Mouse (Mus musculus): ENCODE data around the gene Klhl41. TPM values are rescaled to one million over a fixed set of nuclear protein-coding genes. Genes with fewer than 3 reads are reported as not detected.
"Not testable (repeated sequence)": the region's sequence is repeated elsewhere in the genome, so short reads cannot be mapped to it uniquely, and the experiment has no call there.

Klhl41 gene
- polyA plus RNA-seq, 1 experiment from 2014 or later, result 3.0 TPM

- H3K4me3 ChIP-seq, result no peak overlapping the region
- no peaks in the 10 kb centered on the region for H3K4me1 ChIP-seq
- no peak overlapping the region for H3K9ac ChIP-seq
- H3K36me3 ChIP-seq, result peaks cover 51% of the 10 kb centered on the region
- H3K27ac ChIP-seq, result no peak overlapping the region
- 98% methylated on average over 4 of the region's 4 CpGs for WGBS
- no peak overlapping the region for H3K4me2 ChIP-seq (replicated peaks)
- no peaks in the 10 kb centered on the region for H3K9me3 ChIP-seq
- no peak for ATAC-seq (ENCODE audit: low FRiP score, low read depth)
- H3K27me3 ChIP-seq (replicated peaks), result no peaks in the 10 kb centered on the region
Measured at GRCm38 (mm10) chr2:69659326-69659725, 10.6 kb upstream of the Klhl41 start.

- Histone ChIP-seq H3K9ac (no peak overlapping the region), H3K4me3 (no peak overlapping the region), H3K9me3 (no peaks in the 10 kb centered on the region), H3K27ac (no peak overlapping the region), H3K36me3 (peaks cover 34% of the 10 kb centered on the region), H3K4me2 (replicated peaks) (no peak overlapping the region), H3K4me1 (no peaks in the 10 kb centered on the region), H3K27me3 (replicated peaks) (no peaks in the 10 kb centered on the region)
- 91% methylated on average over 13 of the region's 13 CpGs for WGBS
- no peak for ATAC-seq (ENCODE audit: low FRiP score, low read depth)
Measured at GRCm38 (mm10) chr2:69663827-69664476, 6.0 kb upstream of the Klhl41 start.

- no peak for ATAC-seq (ENCODE audit: low FRiP score, low read depth)
- Histone ChIP-seq H3K27me3 (replicated peaks) (no peaks in the 10 kb centered on the region), H3K36me3 (peaks cover 21% of the 10 kb centered on the region), H3K4me1 (no peaks in the 10 kb centered on the region), H3K9me3 (no peaks in the 10 kb centered on the region), H3K4me2 (replicated peaks) (no peak overlapping the region), H3K27ac (no peak overlapping the region), H3K9ac (no peak overlapping the region), H3K4me3 (no peak overlapping the region)
- WGBS, result 94% methylated on average over 4 of the region's 4 CpGs
Measured at GRCm38 (mm10) chr2:69667656-69668055, 2.3 kb upstream of the Klhl41 start.

- WGBS, result 67% methylated on average over 6 of the region's 6 CpGs
- Histone ChIP-seq H3K9me3 (no peaks in the 10 kb centered on the region), H3K27ac (no peak overlapping the region), H3K4me2 (replicated peaks) (no peak overlapping the region), H3K4me1 (no peaks in the 10 kb centered on the region), H3K27me3 (replicated peaks) (no peaks in the 10 kb centered on the region), H3K36me3 (peaks cover 16% of the 10 kb centered on the region), H3K4me3 (no peak overlapping the region), H3K9ac (no peak overlapping the region)
- ATAC-seq (ENCODE audit: low FRiP score, low read depth), result no peak
Measured at GRCm38 (mm10) chr2:69668414-69668813, 1.5 kb upstream of the Klhl41 start.

GRCm38 (mm10) chr2:69673723-69674122, 3.8 kb downstream of the Klhl41 start:
- H3K27ac ChIP-seq, result no peak overlapping the region
- H3K4me1 ChIP-seq, result no peaks in the 10 kb centered on the region
- no peak overlapping the region for H3K4me2 ChIP-seq (replicated peaks)
- no peak for ATAC-seq (ENCODE audit: low FRiP score, low read depth)
- no peak overlapping the region for H3K4me3 ChIP-seq
- H3K9me3 ChIP-seq, result no peaks in the 10 kb centered on the region
- H3K27me3 ChIP-seq (replicated peaks), result no peaks in the 10 kb centered on the region
- WGBS, result 79% methylated on average over 5 of the region's 5 CpGs
- H3K9ac ChIP-seq, result no peak overlapping the region
- H3K36me3 ChIP-seq, result no peaks in the 10 kb centered on the region

GRCm38 (mm10) chr2:69675266-69675665, 5.3 kb downstream of the Klhl41 start:
- no peaks in the 10 kb centered on the region for H3K4me1 ChIP-seq
- no peak overlapping the region for H3K27ac ChIP-seq
- H3K36me3 ChIP-seq, result 0 out of 2 replicates have a peak, but pooled peaks cover 3% of the 10 kb centered on the region
- no peak overlapping the region for H3K4me2 ChIP-seq (replicated peaks)
- no peak overlapping the region for H3K4me3 ChIP-seq
- no peak for ATAC-seq (ENCODE audit: low FRiP score, low read depth)
- H3K9me3 ChIP-seq, result no peaks in the 10 kb centered on the region
- WGBS, result 76% methylated on average over 9 of the region's 9 CpGs
- no peaks in the 10 kb centered on the region for H3K27me3 ChIP-seq (replicated peaks)
- no peak overlapping the region for H3K9ac ChIP-seq

- H3K4me2 ChIP-seq (replicated peaks), result no peak overlapping the region
- WGBS, result 68% methylated on average over 2 of the region's 2 CpGs
- H3K27me3 ChIP-seq (replicated peaks), result no peaks in the 10 kb centered on the region
- ATAC-seq (ENCODE audit: low FRiP score, low read depth), result no peak
- H3K27ac ChIP-seq, result no peak overlapping the region
- H3K4me3 ChIP-seq, result no peak overlapping the region
- H3K36me3 ChIP-seq, result 0 out of 2 replicates have a peak, but pooled peaks cover 3% of the 10 kb centered on the region
- no peaks in the 10 kb centered on the region for H3K4me1 ChIP-seq
- H3K9me3 ChIP-seq, result no peaks in the 10 kb centered on the region
- no peak overlapping the region for H3K9ac ChIP-seq
Measured at GRCm38 (mm10) chr2:69676713-69677112, 6.8 kb downstream of the Klhl41 start.

GRCm38 (mm10) chr2:69677215-69677614, 7.3 kb downstream of the Klhl41 start:
- H3K27ac ChIP-seq; H3K4me1 ChIP-seq; H3K4me2 ChIP-seq (replicated peaks); H3K4me3 ChIP-seq; ATAC-seq (ENCODE audit: low FRiP score, low read depth); H3K27me3 ChIP-seq (replicated peaks); H3K9ac ChIP-seq; H3K9me3 ChIP-seq; H3K36me3 ChIP-seq: not testable (repeated sequence)
- WGBS, result 84% methylated on average over 2 of the region's 2 CpGs

GRCm38 (mm10) chr2:69679990-69680389, 10.1 kb downstream of the Klhl41 start:
- Histone ChIP-seq H3K27ac (no peak overlapping the region), H3K9ac (no peak overlapping the region), H3K4me1 (no peaks in the 10 kb centered on the region), H3K9me3 (no peaks in the 10 kb centered on the region), H3K27me3 (replicated peaks) (no peaks in the 10 kb centered on the region), H3K36me3 (0 out of 2 replicates have a peak, but pooled peaks cover 3% of the 10 kb centered on the region), H3K4me3 (no peak overlapping the region), H3K4me2 (replicated peaks) (no peak overlapping the region)
- 60% methylated on average over 6 of the region's 6 CpGs for WGBS
- ATAC-seq (ENCODE audit: low FRiP score, low read depth), result no peak

- H3K27ac ChIP-seq, result no peak overlapping the region
- H3K9me3 ChIP-seq, result no peaks in the 10 kb centered on the region
- H3K4me1 ChIP-seq, result no peaks in the 10 kb centered on the region
- peaks cover 15% of the 10 kb centered on the region for H3K36me3 ChIP-seq
- no peak overlapping the region for H3K4me2 ChIP-seq (replicated peaks)
- no peak for ATAC-seq (ENCODE audit: low FRiP score, low read depth)
- H3K27me3 ChIP-seq (replicated peaks), result no peaks in the 10 kb centered on the region
- no peak overlapping the region for H3K4me3 ChIP-seq
- 88% methylated on average over 4 of the region's 4 CpGs for WGBS
- H3K9ac ChIP-seq, result no peak overlapping the region
Measured at GRCm38 (mm10) chr2:69681931-69682330, 12.0 kb downstream of the Klhl41 start.

GRCm38 (mm10) chr2:69683036-69683805, 13.3 kb downstream of the Klhl41 start:
- H3K4me2 ChIP-seq (replicated peaks), result peak overlapping the region; percentile 25; the same call in 1 of the 2 replicates
- no peaks in the 10 kb centered on the region for H3K4me1 ChIP-seq
- no peak overlapping the region for H3K27ac ChIP-seq
- ATAC-seq (ENCODE audit: low FRiP score, low read depth), result peak; percentile 76
- H3K4me3 ChIP-seq, result no peak overlapping the region
- H3K9ac ChIP-seq, result no peak overlapping the region
- no peaks in the 10 kb centered on the region for H3K27me3 ChIP-seq (replicated peaks)
- WGBS, result 25% methylated on average over 13 of the region's 13 CpGs
- no peaks in the 10 kb centered on the region for H3K9me3 ChIP-seq
- peaks cover 24% of the 10 kb centered on the region for H3K36me3 ChIP-seq

GRCm38 (mm10) chr2:69684488-69684887, 14.6 kb downstream of the Klhl41 start:
- H3K9me3 ChIP-seq, result no peaks in the 10 kb centered on the region
- H3K9ac ChIP-seq, result no peak overlapping the region
- H3K4me1 ChIP-seq, result no peaks in the 10 kb centered on the region
- no peak for ATAC-seq (ENCODE audit: low FRiP score, low read depth)
- H3K27ac ChIP-seq, result no peak overlapping the region
- no peak overlapping the region for H3K4me3 ChIP-seq
- H3K27me3 ChIP-seq (replicated peaks), result no peaks in the 10 kb centered on the region
- 92% methylated on average over 3 of the region's 3 CpGs for WGBS
- peaks cover 30% of the 10 kb centered on the region for H3K36me3 ChIP-seq
- no peak overlapping the region for H3K4me2 ChIP-seq (replicated peaks)
